Mouse (Mus musculus) liver, embryonic 14.5 days (tissue): ENCODE measurements around the gene Ccnk.

Experiments
- CTCF ChIP-seq: IDR thresholded peaks from 2 replicates; pipeline ENCODE4 v1.5.1; 2016; ENCODE audit warnings: antibody characterized with exemption, low read depth, control low read depth
- EP300 ChIP-seq: IDR thresholded peaks from 2 replicates; pipeline ENCODE4 v1.6.1; 2016; ENCODE audit warnings: antibody characterized with exemption, low read depth

GRCm38 (mm10) chr12:108210623-108211022 lies 31.2 kb downstream of the Ccnk start:
- TF ChIP-seq CTCF: no peak
- TF ChIP-seq EP300: no peak
